22 mouse cellular contexts compared by ENCODE assay signal in genomic region chr10:63062696-63063095, GRCm38 (mm10). TPM values are rescaled to one million over a fixed set of nuclear protein-coding genes. Genes with fewer than 3 reads are reported as not detected.
DNase-seq lines count a peak whose midpoint lies in the region; ATAC-seq and TF ChIP-seq lines count a peak whose summit lies in the region.
"Had no signal": no experiment of that assay in that cellular context is flagged by ENCODE, and none has a peak within 500 bp of the region (broad histone marks: within the 10 kb centered on the region; RNA-seq: fewer than 3 reads in every experiment).

No protein-coding gene starts in this region.

- no peak for TF ChIP-seq POLR2A in liver, adult 2 months (IDR thresholded peaks at IDR 0.05; ENCODE audit: extremely low read depth, insufficient read depth, low read length)

- H3K4me2 ChIP-seq in kidney, embryonic 15.5 days: no peak overlapping the region
- H3K4me2 ChIP-seq in liver, embryonic 12.5 days: no peak overlapping the region
- H3K4me2 ChIP-seq: embryonic facial prominence, embryonic 12.5 days; forebrain, embryonic 15.5 days; heart, embryonic 13.5 days had no signal

- no peaks in the 10 kb centered on the region for H3K36me3 ChIP-seq in kidney, embryonic 15.5 days
- H3K36me3 ChIP-seq in liver, adult 2 months (ENCODE audit: control insufficient read depth, insufficient read depth, low read length): peaks cover 24% of the 10 kb centered on the region
- no peaks in the 10 kb centered on the region for H3K36me3 ChIP-seq in liver, embryonic 12.5 days
- H3K36me3 ChIP-seq: embryonic facial prominence, embryonic 12.5 days; forebrain, embryonic 15.5 days; G1E; heart, embryonic 13.5 days had no signal

- WGBS in kidney, embryonic 15.5 days: 92% methylated on average over 5 of the region's 5 CpGs
- 21% methylated on average over 5 of the region's 5 CpGs for WGBS in liver, adult 2 months
- 79% methylated on average over 5 of the region's 5 CpGs for WGBS in liver, embryonic 12.5 days (ENCODE audit: insufficient replicate concordance)

- no peak for ATAC-seq in kidney, embryonic 15.5 days (replicated peaks; ENCODE audit: low FRiP score)
- no peak for ATAC-seq in liver, embryonic 12.5 days
- ATAC-seq: CD4-positive, CD25-positive, alpha-beta regulatory T cell, adult 4 months; forebrain, embryonic 15.5 days had no signal

- H3K4me3 ChIP-seq in kidney, embryonic 15.5 days (replicated peaks): no peak overlapping the region
- H3K4me3 ChIP-seq in liver, adult 2 months (ENCODE audit: insufficient read depth, low read depth, low read length): peak overlapping the region; percentile 79
- no peak overlapping the region for H3K4me3 ChIP-seq in liver, embryonic 12.5 days
- H3K4me3 ChIP-seq: embryonic facial prominence, embryonic 12.5 days; forebrain, embryonic 15.5 days; heart, embryonic 13.5 days had no signal

- H3K27ac ChIP-seq in kidney, embryonic 15.5 days: no peak overlapping the region
- H3K27ac ChIP-seq in liver, adult 2 months (replicated peaks; ENCODE audit: insufficient read depth, low read depth, low read length): peak overlapping the region; percentile 98
- H3K27ac ChIP-seq in liver, embryonic 12.5 days: no peak overlapping the region
- H3K27ac ChIP-seq: embryonic facial prominence, embryonic 12.5 days; forebrain, embryonic 15.5 days; heart, embryonic 13.5 days had no signal

- H3K9ac ChIP-seq in kidney, embryonic 15.5 days: no peak overlapping the region
- no peak overlapping the region; the same call in 1 of the 2 replicates for H3K9ac ChIP-seq in liver, adult 2 months (ENCODE audit: low read depth, low read length)
- no peak overlapping the region for H3K9ac ChIP-seq in liver, embryonic 12.5 days
- H3K9ac ChIP-seq: embryonic facial prominence, embryonic 12.5 days; forebrain, embryonic 15.5 days; heart, embryonic 13.5 days had no signal

- no peaks in the 10 kb centered on the region for H3K27me3 ChIP-seq in kidney, embryonic 15.5 days
- H3K27me3 ChIP-seq in liver, adult 2 months (ENCODE audit: control insufficient read depth, insufficient read depth, low read length): no peaks in the 10 kb centered on the region
- 0 out of 2 replicates have a peak, but pooled peaks cover 3% of the 10 kb centered on the region for H3K27me3 ChIP-seq in liver, embryonic 12.5 days (replicated peaks)
- H3K27me3 ChIP-seq: embryonic facial prominence, embryonic 12.5 days; forebrain, embryonic 15.5 days had no signal

- no peak for TF ChIP-seq CTCF in liver, adult 2 months (IDR thresholded peaks at IDR 0.05; ENCODE audit: low read depth, low read length)

- peaks cover 9% of the 10 kb centered on the region for H3K4me1 ChIP-seq in kidney, embryonic 15.5 days
- H3K4me1 ChIP-seq in liver, adult 2 months (ENCODE audit: control insufficient read depth, insufficient read depth, low read length): peaks cover 23% of the 10 kb centered on the region
- no peaks in the 10 kb centered on the region for H3K4me1 ChIP-seq in liver, embryonic 12.5 days
- H3K4me1 ChIP-seq: embryonic facial prominence, embryonic 12.5 days had no signal

- DNase-seq in kidney, adult 11 months: peak; percentile 78
- DNase-seq in liver, adult 2 months (ENCODE audit: extremely low read depth, low read depth, low spot score): peak; percentile 92
- peak; percentile 77 for DNase-seq in kidney, postnatal 14 days
- DNase-seq in right cerebral cortex, postnatal 10 days (ENCODE audit: low spot score in 2 of 2): no peak
- DNase-seq in layer of hippocampus, postnatal 10 days (ENCODE audit: low spot score in 2 of 2): no peak
- DNase-seq: adrenal gland, postnatal 10 days; B cell, adult 2 months; cerebellum, adult 11 months; cerebellum, adult 9-10 months; cerebellum, postnatal 25 days; gastrocnemius, postnatal 36 days; heart, adult 11 months; heart, postnatal 36 days had no signal

- no peaks in the 10 kb centered on the region for H3K9me3 ChIP-seq in kidney, embryonic 15.5 days (replicated peaks)
- no peaks in the 10 kb centered on the region for H3K9me3 ChIP-seq in liver, embryonic 12.5 days (replicated peaks)
- H3K9me3 ChIP-seq: embryonic facial prominence, embryonic 12.5 days; forebrain, embryonic 15.5 days; G1E; heart, embryonic 13.5 days had no signal

- H3K79me2 ChIP-seq in liver, adult 2 months (ENCODE audit: control insufficient read depth, insufficient read depth, low read length): peaks cover 5% of the 10 kb centered on the region; the same call in 1 of the 2 replicates

RNA-seq across cellular contexts. Expression of gene Pbld1, which starts 2.7 kb away (rescaled TPM):
- 6.8 and 6.9 TPM in 2 replicates for polyA plus RNA-seq in kidney, embryonic 15.5 days (2015; fragmentation: Nextera tagmentation; extraction: Ambion mirVana)
- total RNA-seq in liver, adult 2 months (2014; rRNA removed): 226 and 238 TPM in 2 replicates
- 166 and 174 TPM in 2 replicates for polyA plus RNA-seq in liver, adult 2 months (2012; rRNA removed)
- 1.7 and 2.2 TPM in 2 replicates for polyA plus RNA-seq in liver, embryonic 12.5 days (2016; fragmentation: Nextera tagmentation; extraction: Ambion mirVana)
- under 1 TPM in 1 of 2 experiments, not detected in 1; 0.53 TPM for total RNA-seq in layer of hippocampus, postnatal 10 days (2021)
- polyA plus RNA-seq: G1E had no signal

RNA-seq across cellular contexts. Expression of gene Atoh7, which starts 36.8 kb away (rescaled TPM):
- 0.10 TPM in 1 of 2 replicates, not detected in the other for polyA plus RNA-seq in kidney, embryonic 15.5 days (2015; fragmentation: Nextera tagmentation; extraction: Ambion mirVana)
- not detected in 2 replicates for total RNA-seq in liver, adult 2 months (2014; rRNA removed)
- polyA plus RNA-seq in liver, adult 2 months (2012; rRNA removed): not detected in 2 replicates
- polyA plus RNA-seq in liver, embryonic 12.5 days (2016; fragmentation: Nextera tagmentation; extraction: Ambion mirVana): not detected in 2 replicates
- total RNA-seq in layer of hippocampus, postnatal 10 days (2021): 1 to 10 TPM; 2.1 to 2.6 TPM
- total RNA-seq: adrenal gland, postnatal 10 days; adrenal gland, postnatal 4 days; G1E; gastrocnemius, postnatal 36 days; heart, postnatal 36 days had no signal
- polyA plus RNA-seq: CD4-positive, CD25-positive, alpha-beta regulatory T cell, adult 4 months; G1E; heart, embryonic 13.5 days; heart, postnatal 0 days had no signal

RNA-seq across cellular contexts. Expression of gene Pbld2, which starts 38.6 kb away (rescaled TPM):
- 4.0 and 4.4 TPM in 2 replicates for polyA plus RNA-seq in kidney, embryonic 15.5 days (2015; fragmentation: Nextera tagmentation; extraction: Ambion mirVana)
- total RNA-seq in liver, adult 2 months (2014; rRNA removed): 115 and 119 TPM in 2 replicates
- polyA plus RNA-seq in liver, adult 2 months (2012; rRNA removed): 90.8 and 106 TPM in 2 replicates
- polyA plus RNA-seq in liver, embryonic 12.5 days (2016; fragmentation: Nextera tagmentation; extraction: Ambion mirVana): 1.2 and 1.4 TPM in 2 replicates
- 1 to 10 TPM; 1.6 to 2.9 TPM for total RNA-seq in layer of hippocampus, postnatal 10 days (2021)
- total RNA-seq: G1E had no signal
- polyA plus RNA-seq: G1E had no signal

RNA-seq across cellular contexts. Expression of gene Hnrnph3, which starts 38.7 kb away (rescaled TPM):
- 124 and 125 TPM in 2 replicates for polyA plus RNA-seq in kidney, embryonic 15.5 days (2015; fragmentation: Nextera tagmentation; extraction: Ambion mirVana)
- total RNA-seq in liver, adult 2 months (2014; rRNA removed): 12.9 and 14.4 TPM in 2 replicates
- polyA plus RNA-seq in liver, adult 2 months (2012; rRNA removed): 3.9 and 4.5 TPM in 2 replicates
- 37.0 and 43.2 TPM in 2 replicates for polyA plus RNA-seq in liver, embryonic 12.5 days (2016; fragmentation: Nextera tagmentation; extraction: Ambion mirVana)
- total RNA-seq in layer of hippocampus, postnatal 10 days (2021): 10 to 100 TPM; 33.8 to 51.7 TPM

Comparison
In these comparisons a context has a peak if more than half of its experiments do, and no peak if none do; other contexts are left out.
1. RNA of gene Pbld1, which starts 2.7 kb away (polyA plus RNA-seq): 166 to 174 TPM in liver, adult 2 months; 6.8 to 6.9 TPM in kidney, embryonic 15.5 days and 1.7 to 2.2 TPM in liver, embryonic 12.5 days; every median in the first group is over 10 times any median in the second.
2. RNA of gene Pbld2, which starts 38.6 kb away (polyA plus RNA-seq): 90.8 to 106 TPM in liver, adult 2 months; 4.0 to 4.4 TPM in kidney, embryonic 15.5 days and 1.2 to 1.4 TPM in liver, embryonic 12.5 days; every median in the first group is over 10 times any median in the second.
3. DNase-seq: peak in kidney, adult 11 months (single experiment), liver, adult 2 months (single experiment) and kidney, postnatal 14 days (single experiment); none in right cerebral cortex, postnatal 10 days (0 of 2) and layer of hippocampus, postnatal 10 days (0 of 2).